Mouse (Mus musculus) kidney, embryonic 14.5 days (tissue): Measurements from ENCODE around the gene Macrod2. TPM values are rescaled to one million over a fixed set of nuclear protein-coding genes. Genes with fewer than 3 reads are reported as not detected.

Experiments
- ATAC-seq: fragments of 200-750 bp; cut with Nextera tagmentation; 2 replicates; pipeline ENCODE4 v1.8.0; 2017; ENCODE audit warnings: moderate number of reproducible peaks, mild to moderate bottlenecking, moderate TSS enrichment, moderate library complexity; ENCODE audit not compliant: low FRiP score, low TSS enrichment
- H3K27ac ChIP-seq: fragments of 300-500 bp; sonication (generic); 2 replicates; pipeline ENCODE4 v1.5.1; 2014; ENCODE audit warnings: low read depth, mild to moderate bottlenecking, low read length, moderate library complexity, mixed read lengths
- H3K27me3 ChIP-seq: fragments of 300-500 bp; sonication (generic); 2 replicates; pipeline ENCODE4 v1.6.1; 2014; ENCODE audit warnings: mild to moderate bottlenecking, low read length; ENCODE audit not compliant: control insufficient read depth, insufficient read depth
- H3K36me3 ChIP-seq: fragments of 300-500 bp; sonication (generic); 2 replicates; pipeline ENCODE4 v1.6.1; 2014; ENCODE audit warnings: low read length, mixed read lengths; ENCODE audit not compliant: control insufficient read depth, insufficient read depth
- H3K4me1 ChIP-seq: fragments of 300-500 bp; sonication (generic); 2 replicates; pipeline ENCODE4 v1.6.1; 2014; ENCODE audit warnings: low read length, mixed read lengths; ENCODE audit not compliant: control insufficient read depth, insufficient read depth
- H3K4me2 ChIP-seq: fragments of 300-500 bp; sonication (generic); replicated peaks from 2 replicates; pipeline ENCODE4 v1.6.1; 2014; ENCODE audit warnings: low read depth, mild to moderate bottlenecking, low read length
- H3K4me3 ChIP-seq: fragments of 300-500 bp; sonication (generic); 2 replicates; pipeline ENCODE4 v1.5.1; 2014; ENCODE audit warnings: mild to moderate bottlenecking, low read length
- H3K9ac ChIP-seq: fragments of 300-500 bp; sonication (generic); 2 replicates; pipeline ENCODE4 v1.6.1; 2014; ENCODE audit warnings: low read depth, mild to moderate bottlenecking, low read length, moderate library complexity
- H3K9me3 ChIP-seq: fragments of 300-500 bp; sonication (generic); 2 replicates; pipeline ENCODE4 v1.6.1; 2016; ENCODE audit warnings: low read length; ENCODE audit not compliant: control insufficient read depth
- WGBS: fragments of 180-500 bp; shearing (Covaris S2); extraction: QIAGEN DNeasy Blood & Tissue Kit; methylation state at CpG from one replicate; pipeline ENCODE4 v1.1.7; 2014; 5-methylcytosine and 5-hydroxymethylcytosine counted together
- polyA plus RNA-seq: library from polyadenylated mRNA; unstranded; fragments of >200 nt; fragmentation: Nextera tagmentation; extraction: Ambion mirVana; gene quantifications from 2 replicates; pipeline ENCODE4 v1.2.1, GENCODE M21; 2014

Macrod2 gene
- polyA plus RNA-seq, 1 experiment from 2014 or later, result 22.2 TPM

- H3K9ac ChIP-seq, result no peak overlapping the region
- WGBS, result 79% methylated on average over 2 of the region's 2 CpGs
- no peak overlapping the region for H3K27ac ChIP-seq
- H3K4me1 ChIP-seq, result no peaks in the 10 kb centered on the region
- H3K4me2 ChIP-seq, result no peak overlapping the region
- no peaks in the 10 kb centered on the region for H3K9me3 ChIP-seq
- H3K36me3 ChIP-seq, result no peaks in the 10 kb centered on the region
- ATAC-seq, result no peak
- no peaks in the 10 kb centered on the region for H3K27me3 ChIP-seq
- no peak overlapping the region for H3K4me3 ChIP-seq
Observed at GRCm38 (mm10) chr2:142303912-142304182, 1908.7 kb downstream of the Macrod2 start.

- no peak overlapping the region for H3K27ac ChIP-seq
- no peak overlapping the region for H3K4me2 ChIP-seq
- H3K9me3 ChIP-seq, result no peaks in the 10 kb centered on the region
- no peaks in the 10 kb centered on the region for H3K4me1 ChIP-seq
- no peak overlapping the region for H3K9ac ChIP-seq
- H3K27me3 ChIP-seq, result no peaks in the 10 kb centered on the region
- ATAC-seq, result no peak
- 88% methylated on average over 3 of the region's 3 CpGs for WGBS
- H3K4me3 ChIP-seq, result no peak overlapping the region
- H3K36me3 ChIP-seq, result no peaks in the 10 kb centered on the region
Observed at GRCm38 (mm10) chr2:142323158-142323557, 1928.0 kb downstream of the Macrod2 start.

GRCm38 (mm10) chr2:142326737-142327136 is 1931.6 kb downstream of the Macrod2 start:
- Histone ChIP-seq H3K4me3 (no peak overlapping the region), H3K9ac (no peak overlapping the region), H3K4me1 (no peaks in the 10 kb centered on the region), H3K27me3 (no peaks in the 10 kb centered on the region), H3K4me2 (no peak overlapping the region), H3K9me3 (no peaks in the 10 kb centered on the region), H3K36me3 (no peaks in the 10 kb centered on the region), H3K27ac (no peak overlapping the region)
- WGBS, result 84% methylated on average over 3 of the region's 3 CpGs
- ATAC-seq, result no peak

- H3K4me2 ChIP-seq, result no peak overlapping the region
- no peaks in the 10 kb centered on the region for H3K36me3 ChIP-seq
- H3K27me3 ChIP-seq, result no peaks in the 10 kb centered on the region
- no peak overlapping the region for H3K9ac ChIP-seq
- WGBS, result 68% methylated on average over 7 of the region's 7 CpGs
- H3K4me3 ChIP-seq, result no peak overlapping the region
- H3K9me3 ChIP-seq, result no peaks in the 10 kb centered on the region
- no peak overlapping the region for H3K27ac ChIP-seq
- no peaks in the 10 kb centered on the region for H3K4me1 ChIP-seq
- no peak for ATAC-seq
Observed at GRCm38 (mm10) chr2:142329761-142330160, 1934.7 kb downstream of the Macrod2 start.

- 8% methylated on average over 7 of the region's 7 CpGs for WGBS
- Histone ChIP-seq H3K36me3 (no peaks in the 10 kb centered on the region), H3K9me3 (no peaks in the 10 kb centered on the region), H3K27ac (no peak overlapping the region), H3K27me3 (no peaks in the 10 kb centered on the region), H3K4me3 (no peak overlapping the region), H3K4me2 (peak overlapping the region; percentile 15), H3K4me1 (no peaks in the 10 kb centered on the region), H3K9ac (no peak overlapping the region)
- peak; percentile 96 for ATAC-seq
Observed at GRCm38 (mm10) chr2:142334441-142335102, 1939.5 kb downstream of the Macrod2 start.

GRCm38 (mm10) chr2:142335103-142335999 is 1940.2 kb downstream of the Macrod2 start:
- no peak for ATAC-seq
- Histone ChIP-seq H3K9ac (no peak overlapping the region), H3K4me3 (no peak overlapping the region), H3K4me1 (no peaks in the 10 kb centered on the region), H3K9me3 (no peaks in the 10 kb centered on the region), H3K4me2 (peak overlapping the region; percentile 15; the same call in 1 of the 2 replicates), H3K36me3 (no peaks in the 10 kb centered on the region), H3K27me3 (no peaks in the 10 kb centered on the region), H3K27ac (no peak overlapping the region)
- 49% methylated on average over 10 of the region's 10 CpGs for WGBS

- Histone ChIP-seq H3K9me3 (no peaks in the 10 kb centered on the region), H3K27me3 (no peaks in the 10 kb centered on the region), H3K9ac (no peak overlapping the region), H3K27ac (no peak overlapping the region), H3K4me3 (no peak overlapping the region), H3K4me1 (no peaks in the 10 kb centered on the region), H3K36me3 (no peaks in the 10 kb centered on the region), H3K4me2 (no peak overlapping the region)
- WGBS, result 24% methylated on average over 2 of the region's 2 CpGs
- ATAC-seq, result peak; percentile 28; the same call in 1 of the 2 replicates
Observed at GRCm38 (mm10) chr2:142344021-142344420, 1948.9 kb downstream of the Macrod2 start.

GRCm38 (mm10) chr2:142344758-142345157 is 1949.6 kb downstream of the Macrod2 start:
- H3K4me3 ChIP-seq, result no peak overlapping the region
- ATAC-seq, result no peak
- H3K9me3 ChIP-seq, result no peaks in the 10 kb centered on the region
- H3K27me3 ChIP-seq, result no peaks in the 10 kb centered on the region
- H3K4me2 ChIP-seq, result no peak overlapping the region
- no peaks in the 10 kb centered on the region for H3K36me3 ChIP-seq
- no peak overlapping the region for H3K9ac ChIP-seq
- no peaks in the 10 kb centered on the region for H3K4me1 ChIP-seq
- 90% methylated on average over 2 of the region's 2 CpGs for WGBS
- H3K27ac ChIP-seq, result no peak overlapping the region

GRCm38 (mm10) chr2:142349805-142350204 is 1954.7 kb downstream of the Macrod2 start:
- Histone ChIP-seq H3K9me3 (no peaks in the 10 kb centered on the region), H3K4me2 (no peak overlapping the region), H3K4me3 (no peak overlapping the region), H3K4me1 (no peaks in the 10 kb centered on the region), H3K36me3 (no peaks in the 10 kb centered on the region), H3K27me3 (no peaks in the 10 kb centered on the region), H3K27ac (no peak overlapping the region), H3K9ac (no peak overlapping the region)
- no peak for ATAC-seq
